Mouse (Mus musculus): ENCODE measurements around the gene Tbc1d9b. TPM values are rescaled to one million over a fixed set of nuclear protein-coding genes. Genes with fewer than 3 reads are reported as not detected.
"Not testable (repeated sequence)": the region's sequence is repeated elsewhere in the genome, so short reads cannot be mapped to it uniquely, and the experiment has no call there.

Gene Tbc1d9b
- polyA plus RNA-seq, 1 experiment: 52.9 TPM

GRCm38 (mm10) chr11:50158346-50158745 lies 27.1 kb downstream of the Tbc1d9b start:
- DNase-seq (ENCODE audit: low read depth): no peak
- no peak for TF ChIP-seq CTCF (IDR thresholded peaks at IDR 0.05; ENCODE audit: borderline replicate concordance, extremely low read depth, insufficient read depth, insufficient read length)
- TF ChIP-seq POLR2A (IDR thresholded peaks at IDR 0.05; ENCODE audit: borderline replicate concordance, extremely low read depth, insufficient read depth, insufficient read length, poor library complexity, severe bottlenecking): no peak

GRCm38 (mm10) chr11:50159347-50159746 lies 28.2 kb downstream of the Tbc1d9b start:
- no peak for TF ChIP-seq CTCF (IDR thresholded peaks at IDR 0.05; ENCODE audit: borderline replicate concordance, extremely low read depth, insufficient read depth, insufficient read length)
- TF ChIP-seq POLR2A (IDR thresholded peaks at IDR 0.05; ENCODE audit: borderline replicate concordance, extremely low read depth, insufficient read depth, insufficient read length, poor library complexity, severe bottlenecking): no peak
- no peak for DNase-seq (ENCODE audit: low read depth)

GRCm38 (mm10) chr11:50161578-50162304 lies 30.5 kb downstream of the Tbc1d9b start:
- no peak for TF ChIP-seq POLR2A (IDR thresholded peaks at IDR 0.05; ENCODE audit: borderline replicate concordance, extremely low read depth, insufficient read depth, insufficient read length, poor library complexity, severe bottlenecking)
- peak; percentile 98 for TF ChIP-seq CTCF (IDR thresholded peaks at IDR 0.05; ENCODE audit: borderline replicate concordance, extremely low read depth, insufficient read depth, insufficient read length)
- peak; percentile 74 for DNase-seq (ENCODE audit: low read depth)

- no peak for DNase-seq (ENCODE audit: low read depth)
Measured at GRCm38 (mm10) chr11:50162338-50163050, 31.3 kb downstream of the Tbc1d9b start.

GRCm38 (mm10) chr11:50168352-50168751 lies 37.2 kb downstream of the Tbc1d9b start:
- TF ChIP-seq POLR2A (IDR thresholded peaks at IDR 0.05; ENCODE audit: borderline replicate concordance, extremely low read depth, insufficient read depth, insufficient read length, poor library complexity, severe bottlenecking): no peak
- no peak for TF ChIP-seq CTCF (IDR thresholded peaks at IDR 0.05; ENCODE audit: borderline replicate concordance, extremely low read depth, insufficient read depth, insufficient read length)

More at GRCm38 (mm10) chr11:50162338-50163050, 31.3 kb downstream of the Tbc1d9b start:
- TF ChIP-seq POLR2A (IDR thresholded peaks at IDR 0.05; ENCODE audit: borderline replicate concordance, extremely low read depth, insufficient read depth, insufficient read length, poor library complexity, severe bottlenecking): no peak
- no peak for TF ChIP-seq CTCF (IDR thresholded peaks at IDR 0.05; ENCODE audit: borderline replicate concordance, extremely low read depth, insufficient read depth, insufficient read length)

GRCm38 (mm10) chr11:50174111-50174729 lies 43.0 kb downstream of the Tbc1d9b start, which contains the start of gene Mrnip:
Gene Mrnip, plus strand, starts transcription at chr11:50174444.
- not testable (repeated sequence) for DNase-seq (ENCODE audit: low read depth)

More at GRCm38 (mm10) chr11:50168352-50168751, 37.2 kb downstream of the Tbc1d9b start:
- no peak for DNase-seq (ENCODE audit: low read depth)

- DNase-seq (ENCODE audit: low read depth): peak; percentile 100
- no peak for TF ChIP-seq CTCF (IDR thresholded peaks at IDR 0.05; ENCODE audit: borderline replicate concordance, extremely low read depth, insufficient read depth, insufficient read length)
- TF ChIP-seq POLR2A (IDR thresholded peaks at IDR 0.05; ENCODE audit: borderline replicate concordance, extremely low read depth, insufficient read depth, insufficient read length, poor library complexity, severe bottlenecking): peak; percentile 83; the same call in 1 of the 2 replicates
Measured at GRCm38 (mm10) chr11:50174730-50175187, 43.6 kb downstream of the Tbc1d9b start.

GRCm38 (mm10) chr11:50176351-50176750 lies 45.2 kb downstream of the Tbc1d9b start:
- TF ChIP-seq POLR2A (IDR thresholded peaks at IDR 0.05; ENCODE audit: borderline replicate concordance, extremely low read depth, insufficient read depth, insufficient read length, poor library complexity, severe bottlenecking): no peak
- no peak for TF ChIP-seq CTCF (IDR thresholded peaks at IDR 0.05; ENCODE audit: borderline replicate concordance, extremely low read depth, insufficient read depth, insufficient read length)
- DNase-seq (ENCODE audit: low read depth): no peak

- TF ChIP-seq CTCF (IDR thresholded peaks at IDR 0.05; ENCODE audit: borderline replicate concordance, extremely low read depth, insufficient read depth, insufficient read length) (no peak), POLR2A (IDR thresholded peaks at IDR 0.05; ENCODE audit: borderline replicate concordance, extremely low read depth, insufficient read depth, insufficient read length, poor library complexity, severe bottlenecking) (no peak)
Measured at GRCm38 (mm10) chr11:50177111-50177510, 45.9 kb downstream of the Tbc1d9b start.

GRCm38 (mm10) chr11:50178532-50179488 lies 47.6 kb downstream of the Tbc1d9b start:
- DNase-seq (ENCODE audit: low read depth): no peak
- TF ChIP-seq POLR2A (IDR thresholded peaks at IDR 0.05; ENCODE audit: borderline replicate concordance, extremely low read depth, insufficient read depth, insufficient read length, poor library complexity, severe bottlenecking): no peak
- no peak for TF ChIP-seq CTCF (IDR thresholded peaks at IDR 0.05; ENCODE audit: borderline replicate concordance, extremely low read depth, insufficient read depth, insufficient read length)

More at GRCm38 (mm10) chr11:50177111-50177510, 45.9 kb downstream of the Tbc1d9b start:
- DNase-seq (ENCODE audit: low read depth): no peak
